Mouse (Mus musculus): ENCODE data around the gene Fmnl2.

DNA sequence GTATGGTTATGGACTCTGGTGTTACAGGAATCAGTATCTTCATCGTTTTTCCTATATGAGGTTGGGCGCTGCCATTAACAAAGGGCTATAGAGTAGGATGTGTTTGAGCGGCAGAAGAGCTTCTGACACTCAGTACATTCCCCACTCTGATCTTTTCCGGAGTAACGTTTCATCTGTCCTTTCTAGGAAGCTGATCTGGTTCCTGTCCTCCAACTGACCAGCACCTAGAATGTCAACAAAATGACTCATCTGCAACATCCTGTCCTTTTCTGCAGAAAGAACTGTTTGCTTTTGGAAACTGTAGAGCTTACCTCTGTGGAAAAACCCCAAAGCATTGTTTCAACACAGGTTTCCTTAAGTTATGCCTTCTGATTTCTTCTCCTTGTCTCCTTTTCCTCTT, 60.4 kb downstream of the Fmnl2 start:
- TF ChIP-seq MAZ (IDR thresholded peaks at IDR 0.05; ENCODE audit: low read depth, low read length), result no peak
- no peak for TF ChIP-seq CTCF (conservative IDR thresholded peaks at IDR 0.05 in 1 of 2, IDR thresholded peaks at IDR 0.05 in 1 of 2; ENCODE audit: low read depth in 2 of 2, low read length in 2 of 2)
- no peak for TF ChIP-seq RCOR1 (conservative IDR thresholded peaks at IDR 0.05; ENCODE audit: low read depth, low read length)

Measured in CH12.LX (cell line).